Mouse (Mus musculus): ENCODE results near the gene Slc13a5.

Slc13a5 gene

GRCm38 (mm10) chr11:72265483-72265882 lies 1.5 kb downstream of the Slc13a5 start:
- no peak for DNase-seq (ENCODE audit: low spot score)

GRCm38 (mm10) chr11:72256441-72256840 lies 10.6 kb downstream of the Slc13a5 start:
- no peak for DNase-seq (ENCODE audit: low spot score)

GRCm38 (mm10) chr11:72255629-72256028 lies 11.4 kb downstream of the Slc13a5 start:
- no peak for DNase-seq (ENCODE audit: low spot score)

- no peak for DNase-seq (ENCODE audit: low spot score)
Measured at GRCm38 (mm10) chr11:72245196-72245753, 21.7 kb downstream of the Slc13a5 start.

GRCm38 (mm10) chr11:72240062-72240860 lies 26.8 kb downstream of the Slc13a5 start:
- DNase-seq (ENCODE audit: low spot score) = no peak

- no peak for DNase-seq (ENCODE audit: low spot score)
Measured at GRCm38 (mm10) chr11:72234013-72234412, 33.0 kb downstream of the Slc13a5 start.

- DNase-seq (ENCODE audit: low spot score) = no peak
Measured at GRCm38 (mm10) chr11:72232991-72233390, 34.0 kb downstream of the Slc13a5 start.

GRCm38 (mm10) chr11:72232068-72232467 lies 35.0 kb downstream of the Slc13a5 start:
- DNase-seq (ENCODE audit: low spot score) = no peak

GRCm38 (mm10) chr11:72228513-72228912 lies 38.5 kb downstream of the Slc13a5 start:
- no peak for DNase-seq (ENCODE audit: low spot score)

GRCm38 (mm10) chr11:72226901-72227300 lies 40.1 kb downstream of the Slc13a5 start:
- no peak for DNase-seq (ENCODE audit: low spot score)

GRCm38 (mm10) chr11:72226020-72226791 lies 40.8 kb downstream of the Slc13a5 start:
- DNase-seq (ENCODE audit: low spot score) = no peak

- peak; percentile 34 for DNase-seq (ENCODE audit: low spot score)
Measured at GRCm38 (mm10) chr11:72224865-72225264, 42.2 kb downstream of the Slc13a5 start.

GRCm38 (mm10) chr11:72223414-72223813 lies 43.6 kb downstream of the Slc13a5 start:
- no peak for DNase-seq (ENCODE audit: low spot score)

- DNase-seq (ENCODE audit: low spot score) = peak; percentile 37
Measured at GRCm38 (mm10) chr11:72221278-72221677, 45.7 kb downstream of the Slc13a5 start.

GRCm38 (mm10) chr11:72217116-72217515 lies 49.9 kb downstream of the Slc13a5 start:
- no peak for DNase-seq (ENCODE audit: low spot score)

- DNase-seq (ENCODE audit: low spot score) = no peak
Measured at GRCm38 (mm10) chr11:72215410-72215797, 51.6 kb downstream of the Slc13a5 start, which contains the start of gene Med31. Gene Med31, minus strand, starts transcription at chr11:72215592.

- DNase-seq (ENCODE audit: low spot score) = peak; percentile 96
Measured at GRCm38 (mm10) chr11:72214591-72215409, 52.2 kb downstream of the Slc13a5 start.

- peak; percentile 50 for DNase-seq (ENCODE audit: low spot score)
Measured at GRCm38 (mm10) chr11:72207834-72208377, 59.1 kb downstream of the Slc13a5 start.

GRCm38 (mm10) chr11:72207204-72207833 lies 59.7 kb downstream of the Slc13a5 start, which contains the start of the genes 4933427D14Rik and Txndc17:
Gene 4933427D14Rik, minus strand, starts transcription at chr11:72207459.
Gene Txndc17, plus strand, starts transcription at chr11:72207547.
- peak; percentile 93 for DNase-seq (ENCODE audit: low spot score)

- peak; percentile 36 for DNase-seq (ENCODE audit: low spot score)
Measured at GRCm38 (mm10) chr11:72206341-72207203, 60.5 kb downstream of the Slc13a5 start, which contains the start of gene Gm43951. Gene Gm43951, minus strand, starts transcription at chr11:72206840.
